Mouse (Mus musculus) liver, postnatal 0 days (tissue): ENCODE data around the gene Serpina1f.
"Not testable (repeated sequence)": the region's sequence is repeated elsewhere in the genome, so short reads cannot be mapped to it uniquely, and the experiment has no call there.

Source experiments
- CTCF ChIP-seq: sonication (generic); IDR thresholded peaks from 2 replicates; pipeline ENCODE4 v1.5.1; 2016; ENCODE audit warnings: antibody characterized with exemption, low read depth
- EP300 ChIP-seq: IDR thresholded peaks from 2 replicates; pipeline ENCODE4 v1.6.1; 2016; ENCODE audit warnings: antibody characterized with exemption, low read depth, mild to moderate bottlenecking

- not testable (repeated sequence) for TF ChIP-seq EP300, CTCF
These were observed 33.3 kb downstream of the Serpina1f start for GRCm38 (mm10) chr12:103662053-103662452.
